Mouse (Mus musculus) 416B (cell line): ENCODE measurements around the gene Syne1.
A peak's percentile ranks its signal among the peaks of the same experiment; 100 is the strongest.

Experiments
- DNase-seq: peaks from one replicate; pipeline ENCODE4 v3.0.0; 2011; ENCODE audit warnings: low read depth

Syne1 gene

DNA sequence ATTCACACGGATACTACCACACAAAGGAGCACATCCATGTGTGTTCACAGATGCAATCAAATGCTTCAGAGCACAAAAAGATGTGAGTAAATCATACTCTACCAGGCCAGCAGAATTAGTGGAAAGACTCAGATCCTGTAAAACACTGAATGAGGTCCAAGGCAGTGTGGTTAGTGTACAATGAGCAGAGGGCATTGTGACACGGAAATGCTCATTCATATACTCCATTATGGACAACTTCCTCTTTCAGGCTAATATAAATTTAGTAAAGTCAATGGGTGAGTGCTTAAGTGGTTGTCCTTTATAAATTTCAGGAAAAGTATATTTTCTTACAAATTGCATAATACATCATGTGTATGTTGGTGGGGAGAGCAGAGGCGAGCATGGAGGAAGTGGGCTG, 484.2 kb downstream of the Syne1 start:
- peak; percentile 41 for DNase-seq

GRCm38 (mm10) chr10:5059983-5060382, 491.3 kb downstream of the Syne1 start:
- no peak for DNase-seq

GRCm38 (mm10) chr10:5058876-5059275, 492.4 kb downstream of the Syne1 start:
- DNase-seq: no peak

DNA sequence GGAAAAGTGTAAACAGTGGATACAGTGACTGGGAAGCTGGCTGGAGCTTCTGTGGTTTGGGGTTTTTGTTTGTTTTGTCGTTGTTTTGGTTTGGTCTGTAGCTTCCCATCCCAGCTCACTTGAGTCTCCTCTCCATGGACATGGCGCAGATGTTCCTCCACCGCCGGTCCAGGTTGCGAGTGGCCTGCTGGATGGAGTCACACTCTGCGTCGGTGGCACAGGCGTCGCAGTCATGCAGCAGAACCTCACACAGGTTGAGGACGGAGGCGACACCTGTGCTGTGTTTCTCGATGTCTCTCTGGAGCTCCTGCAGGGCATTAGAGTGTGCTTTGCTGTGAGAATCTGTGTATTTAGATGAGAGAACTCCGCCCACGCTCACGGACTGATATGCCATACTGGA, 493.6 kb downstream of the Syne1 start:
- DNase-seq: no peak

DNA sequence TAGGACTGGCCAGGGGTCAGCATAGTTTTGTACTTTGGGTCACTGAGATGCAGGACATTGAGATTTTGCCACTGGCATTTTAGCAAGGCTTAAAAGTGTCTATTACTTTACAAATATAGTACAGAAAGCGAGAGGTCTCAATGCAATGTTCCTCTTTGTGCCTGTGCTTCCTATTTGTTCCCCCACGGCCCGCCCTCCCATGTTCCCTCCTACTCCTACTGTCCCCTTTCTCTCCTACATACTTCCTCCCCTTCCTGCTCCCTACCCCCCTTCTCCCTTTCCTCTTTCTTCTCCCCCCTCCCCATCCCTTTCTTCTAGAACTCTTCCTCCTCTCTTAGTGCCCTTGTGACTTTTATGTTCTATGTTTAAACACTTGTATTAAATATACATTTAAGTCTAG, 494.3 kb downstream of the Syne1 start:
- no peak for DNase-seq

DNA sequence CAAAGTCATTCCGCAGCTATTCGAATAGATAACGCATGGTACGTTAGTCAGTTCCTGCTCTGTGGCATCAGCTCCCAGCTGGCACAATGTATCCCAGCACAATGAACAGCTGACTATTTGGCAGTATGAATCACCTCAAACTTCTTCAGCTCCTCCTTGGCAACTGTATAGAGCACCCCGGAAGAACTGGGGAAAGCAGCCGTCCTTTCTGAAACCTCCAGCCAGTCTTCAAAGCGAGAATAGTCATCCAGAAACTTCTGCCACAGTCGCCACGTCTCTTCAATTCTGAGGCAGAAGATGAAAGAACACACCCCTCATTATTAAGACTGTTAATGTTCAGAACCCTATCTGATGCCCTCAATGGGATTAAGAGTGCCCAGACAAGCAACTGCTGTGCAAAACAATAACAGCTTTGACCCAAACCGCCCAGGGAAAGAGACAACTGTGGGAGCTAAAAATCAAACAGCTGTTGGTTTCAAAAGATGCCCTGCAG, 495.0 kb downstream of the Syne1 start:
- no peak for DNase-seq

GRCm38 (mm10) chr10:5045671-5046070, 505.6 kb downstream of the Syne1 start:
- DNase-seq: peak; percentile 11

GRCm38 (mm10) chr10:5045213-5045612, 506.1 kb downstream of the Syne1 start:
- DNase-seq: no peak

- DNase-seq: peak; percentile 48
These were observed 506.8 kb downstream of the Syne1 start for GRCm38 (mm10) chr10:5044481-5044880.

DNA sequence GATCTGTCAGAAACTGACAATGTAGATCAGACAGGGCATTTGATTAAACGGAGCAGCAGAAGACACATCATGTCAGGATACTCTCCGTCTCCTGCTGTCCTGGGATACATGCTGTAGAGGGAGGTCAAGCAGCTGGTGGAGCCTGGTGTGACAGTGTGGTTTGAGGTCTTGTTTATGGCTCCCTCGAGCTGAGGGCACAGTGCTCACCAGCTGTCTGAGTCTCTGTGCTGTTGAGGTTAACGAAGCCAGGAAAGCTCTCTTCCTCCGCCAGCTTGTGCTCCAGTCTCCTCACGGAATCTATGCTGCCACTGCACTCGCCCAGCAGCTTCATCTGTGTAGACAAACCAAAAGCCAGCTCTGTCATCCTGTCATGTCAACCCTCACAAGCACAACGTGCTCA, 510.0 kb downstream of the Syne1 start:
- DNase-seq: no peak

DNA sequence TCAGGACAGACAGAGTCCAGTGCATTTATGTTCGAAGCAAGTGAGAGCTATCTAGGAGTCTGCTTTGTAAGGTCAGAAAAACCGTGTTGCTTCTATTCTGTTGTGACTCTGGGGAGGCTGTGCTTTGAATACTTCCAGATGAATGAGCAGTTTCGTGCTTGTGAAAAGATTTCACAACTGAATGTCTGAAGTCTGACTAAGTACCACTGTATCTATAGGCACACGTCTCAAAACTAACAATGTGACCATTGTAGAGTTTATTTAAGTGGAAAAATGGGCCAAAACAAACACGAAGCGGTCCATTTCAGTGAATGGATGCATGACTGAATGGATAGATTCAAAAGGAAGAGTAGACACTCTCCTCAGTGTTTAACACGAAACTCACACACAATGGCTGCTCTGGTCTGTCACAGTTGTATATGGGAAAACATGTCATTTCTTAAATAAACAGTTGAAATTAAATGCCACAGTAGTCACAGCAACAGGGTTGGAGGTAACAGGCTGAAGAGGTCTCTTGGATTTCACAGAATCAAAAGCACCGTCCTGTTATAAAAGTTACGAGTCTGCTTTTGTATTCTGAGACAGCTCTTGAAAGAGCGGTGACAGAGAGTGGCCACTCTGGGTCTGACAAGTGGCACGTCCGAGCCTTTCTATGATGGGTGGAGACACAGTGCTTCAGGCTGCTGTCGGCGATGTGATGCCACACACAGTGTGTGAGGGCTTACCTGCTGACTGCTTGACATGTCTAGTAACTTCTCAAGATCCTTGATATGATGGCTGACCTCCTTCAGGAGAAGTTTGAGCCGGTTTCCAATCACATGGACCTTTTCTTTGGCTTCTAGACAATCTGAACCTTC, 518.9 kb downstream of the Syne1 start:
- no peak for DNase-seq

DNA sequence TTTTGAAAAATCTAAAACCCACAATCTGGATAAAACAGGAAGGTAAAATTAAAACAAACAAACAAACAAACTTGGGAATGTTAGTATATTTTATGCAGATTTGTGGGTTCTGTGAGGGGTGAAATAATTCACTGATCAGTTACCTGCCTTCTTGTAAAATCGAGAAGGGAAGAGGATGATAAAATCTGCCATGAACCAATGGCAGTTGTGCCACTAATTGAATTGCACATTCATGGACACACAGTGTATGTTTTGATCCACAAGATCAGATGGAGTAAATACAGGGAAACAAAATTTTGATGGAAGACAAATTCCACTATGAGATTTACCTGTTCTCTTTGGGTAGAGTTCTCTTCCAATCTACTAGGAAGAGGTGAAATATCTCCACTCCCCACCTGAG, 521.4 kb downstream of the Syne1 start:
- DNase-seq: no peak

- DNase-seq: no peak
These were observed 522.1 kb downstream of the Syne1 start for GRCm38 (mm10) chr10:5029161-5029560.

- no peak for DNase-seq
These were observed 523.0 kb downstream of the Syne1 start for GRCm38 (mm10) chr10:5028301-5028700.

DNA sequence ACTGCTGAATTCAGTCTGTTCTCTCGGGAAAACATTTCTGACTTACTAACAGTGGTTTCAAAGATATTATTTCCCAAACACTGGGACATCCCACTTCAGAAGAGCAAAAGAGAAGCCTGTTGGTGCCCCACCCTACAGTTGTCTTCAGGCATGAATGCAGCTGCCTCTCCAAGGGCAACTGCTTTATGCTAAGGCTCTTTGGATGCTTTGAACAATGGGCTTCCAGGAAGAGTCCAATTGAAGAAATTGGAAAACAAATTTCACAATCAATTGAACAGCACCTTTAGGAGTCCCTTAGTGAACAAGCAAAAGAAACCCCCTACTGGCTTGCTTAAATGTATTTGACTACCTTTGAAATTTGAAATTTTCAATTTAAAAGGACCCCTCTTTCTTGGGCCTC, 524.1 kb downstream of the Syne1 start:
- DNase-seq: no peak

- DNase-seq: no peak
These were observed 525.4 kb downstream of the Syne1 start for GRCm38 (mm10) chr10:5025906-5026305.

DNA sequence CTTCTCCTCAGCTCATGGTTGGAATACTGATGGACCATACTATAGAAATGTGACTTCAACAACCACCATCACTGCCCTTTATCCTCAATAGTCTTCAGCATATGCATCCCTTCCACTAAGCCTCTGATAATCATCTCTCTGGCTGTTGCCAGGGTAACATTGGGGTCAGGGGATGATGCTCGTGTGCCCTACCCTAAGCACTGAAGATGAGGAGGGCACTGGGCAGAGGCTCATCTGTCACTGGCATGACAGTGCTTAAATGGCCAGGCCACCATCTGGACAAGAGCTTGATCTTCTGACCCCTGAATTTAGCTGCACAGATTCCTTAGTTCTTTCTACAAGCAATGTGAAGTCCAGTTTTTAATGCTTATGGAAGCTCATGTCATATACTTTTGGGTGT, 534.1 kb downstream of the Syne1 start:
- DNase-seq: no peak

DNA sequence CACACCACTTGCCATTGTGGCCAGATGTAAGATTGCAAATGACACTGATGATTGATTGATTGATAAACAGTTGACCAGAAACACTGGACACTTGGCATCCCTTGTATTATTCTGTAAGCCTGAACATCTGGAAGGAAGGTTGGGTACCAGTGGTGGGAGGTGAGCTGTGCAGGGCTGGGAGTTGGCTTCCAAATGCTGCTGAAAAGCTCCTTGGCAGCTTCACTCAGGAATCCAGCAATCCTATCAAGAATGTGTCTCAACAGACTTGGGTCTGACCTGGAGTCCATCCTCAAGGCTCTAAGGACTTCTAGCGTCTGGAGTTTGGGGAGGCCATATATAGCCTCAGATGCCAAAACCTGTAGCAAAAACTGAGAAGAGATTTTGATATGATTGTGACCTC, 536.3 kb downstream of the Syne1 start:
- no peak for DNase-seq

- no peak for DNase-seq
These were observed 539.3 kb downstream of the Syne1 start for GRCm38 (mm10) chr10:5012004-5012403.

GRCm38 (mm10) chr10:5008795-5009366, 542.4 kb downstream of the Syne1 start:
- no peak for DNase-seq

DNA sequence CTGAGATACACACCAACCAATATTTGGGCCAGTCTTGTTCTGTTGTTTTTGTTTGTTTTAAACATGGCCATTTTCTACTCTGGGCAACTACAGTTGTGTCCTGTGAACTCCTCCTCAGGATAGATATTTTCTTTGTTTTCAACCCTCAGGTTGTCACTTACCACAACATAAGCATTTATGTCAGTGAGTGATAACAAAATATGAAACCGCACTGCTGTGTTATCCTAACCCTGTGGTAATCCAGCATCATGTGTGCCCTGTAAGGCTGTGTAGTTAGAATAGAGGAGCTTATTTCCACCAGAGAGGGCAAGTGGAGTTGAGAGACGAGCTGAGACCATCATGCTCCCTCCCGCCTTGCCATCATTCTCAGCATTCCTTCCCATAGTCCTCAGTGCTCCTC, 554.7 kb downstream of the Syne1 start:
- no peak for DNase-seq

DNA sequence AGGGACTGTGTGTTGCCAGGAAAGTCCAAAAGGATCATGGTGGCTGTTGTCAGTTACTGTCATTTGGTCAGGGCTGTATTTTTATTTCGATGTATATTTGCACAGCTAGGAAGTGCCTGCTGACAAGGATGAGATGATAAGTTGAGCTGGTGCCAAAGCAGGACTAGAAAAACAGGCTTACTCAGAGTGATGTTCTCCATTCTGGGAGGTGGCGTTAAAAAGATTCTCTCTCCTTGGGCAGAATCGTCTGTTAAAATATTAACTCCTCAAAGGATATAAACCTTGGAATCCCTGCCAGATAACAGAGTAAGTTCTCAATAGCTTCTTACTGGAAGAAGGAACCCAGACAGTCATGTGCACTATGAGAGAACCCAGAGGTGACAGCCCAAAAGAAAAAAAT, 557.5 kb downstream of the Syne1 start:
- DNase-seq: peak; percentile 8

DNA sequence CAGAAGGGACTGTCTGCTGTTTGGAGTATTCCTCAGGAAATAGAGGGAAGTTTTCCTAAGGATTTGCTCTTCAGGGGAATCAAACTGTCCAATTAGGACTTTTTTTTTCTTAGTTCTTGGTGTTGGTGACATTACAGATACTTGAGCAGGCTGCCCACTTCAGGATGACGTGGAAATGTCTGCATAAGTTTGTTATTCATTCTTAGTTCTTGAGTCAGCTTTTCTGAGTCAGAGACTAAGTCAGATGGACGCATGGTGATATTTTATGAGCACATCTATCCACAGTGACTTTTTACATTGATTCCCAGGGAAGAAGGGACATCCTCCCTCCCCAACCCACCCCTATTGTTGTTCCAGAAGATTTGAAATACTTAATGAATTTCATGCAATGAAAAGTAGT, 567.4 kb downstream of the Syne1 start:
- DNase-seq: no peak

DNA sequence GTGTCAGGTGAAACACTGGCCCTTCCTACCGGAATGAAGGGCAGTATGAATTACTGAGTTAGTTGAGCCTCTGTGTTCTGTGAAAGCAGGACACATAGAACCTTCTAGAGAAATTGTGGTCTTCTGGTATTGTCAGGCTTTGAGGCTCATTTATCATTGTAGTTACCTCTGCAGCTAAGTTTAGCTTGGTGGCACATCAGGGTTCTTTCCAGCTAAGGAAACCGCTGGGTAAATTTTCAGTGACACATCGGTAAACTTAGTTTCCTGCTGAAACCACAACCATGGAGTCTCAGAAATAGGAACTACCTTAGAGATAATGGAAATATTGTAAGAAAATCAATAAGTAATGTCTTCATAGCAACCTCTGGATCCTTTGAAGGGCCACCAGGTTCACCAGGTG, 573.9 kb downstream of the Syne1 start:
- DNase-seq: peak; percentile 84
